Mouse (Mus musculus) olfactory bulb, adult 2 months (tissue): ENCODE measurements around the gene Mgat2.

Source experiments
- CTCF ChIP-seq: fragments of 200-500 bp; IDR thresholded peaks from 2 replicates; pipeline ENCODE4 v1.5.1; 2012; ENCODE audit warnings: low read depth, mild to moderate bottlenecking, low read length, moderate library complexity; ENCODE audit not compliant: insufficient read depth
- POLR2A ChIP-seq: fragments of 200-500 bp; IDR thresholded peaks from 2 replicates; pipeline ENCODE4 v1.6.1; 2012; ENCODE audit warnings: mild to moderate bottlenecking, low read depth, low read length, moderate library complexity; ENCODE audit not compliant: insufficient read depth

DNA sequence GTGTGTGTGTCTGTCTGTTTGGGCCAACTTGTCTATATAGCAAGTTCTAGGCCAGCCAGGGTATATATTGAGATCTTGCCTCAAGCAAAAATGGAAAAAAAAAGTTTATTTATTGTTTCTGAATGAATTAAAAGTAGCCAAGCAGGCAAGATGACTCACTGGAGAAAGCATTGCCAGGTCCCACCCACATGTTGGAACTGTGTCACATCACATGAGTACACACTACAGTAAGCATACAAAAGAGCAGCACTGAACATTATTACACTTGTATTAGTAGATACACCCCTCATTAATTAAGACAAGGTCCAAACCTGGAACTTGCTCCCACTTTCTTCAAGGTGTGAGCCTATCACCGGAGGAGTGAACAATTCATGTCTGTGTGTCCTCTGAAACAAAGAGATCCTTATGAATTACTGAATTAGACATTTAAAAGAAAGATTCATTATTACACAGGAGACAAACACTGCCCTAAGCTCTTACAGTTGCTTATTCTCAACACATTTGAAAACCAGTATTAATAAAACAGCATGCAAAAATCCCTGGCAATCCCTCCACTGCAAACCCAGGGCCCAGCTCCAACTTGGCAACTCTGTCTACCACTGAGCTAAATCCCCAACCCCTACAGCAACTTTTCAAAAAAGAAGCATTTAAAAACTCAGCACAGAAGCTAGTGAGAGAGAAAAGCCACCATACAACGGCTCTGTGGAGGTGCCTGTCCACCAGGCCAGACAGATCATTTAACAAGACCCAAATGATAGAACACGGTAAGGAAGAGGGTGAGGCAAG, 31.2 kb downstream of the Mgat2 start:
- TF ChIP-seq CTCF (no peak), POLR2A (no peak)
